Mouse (Mus musculus): ENCODE results near the gene Erbb3. TPM values are rescaled to one million over a fixed set of nuclear protein-coding genes. Genes with fewer than 3 reads are reported as not detected.

Gene Erbb3
- polyA plus RNA-seq, 1 experiment from 2014 or later: 31.2 TPM

DNA sequence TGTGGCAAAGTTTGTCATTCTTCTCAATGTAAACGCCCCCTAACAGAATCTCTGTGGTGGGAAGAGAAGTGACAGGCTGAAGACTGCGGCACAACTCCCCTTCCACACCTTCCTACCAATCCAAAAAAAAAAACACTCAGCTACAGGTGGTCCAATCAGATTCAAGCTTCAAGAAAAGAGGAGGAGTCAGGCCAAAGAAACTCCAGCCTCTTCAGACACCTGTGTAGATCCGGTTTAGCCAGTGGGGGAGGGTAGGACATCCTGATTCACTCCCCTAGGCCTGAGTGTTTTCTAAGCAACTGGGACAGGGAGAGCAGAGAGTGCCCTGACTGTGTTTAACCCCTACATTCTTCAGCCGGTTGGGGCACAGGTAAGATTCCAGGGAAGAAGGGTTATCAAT is 5.1 kb downstream of the Erbb3 start:
- H3K4me1 ChIP-seq (replicated peaks; ENCODE audit: control insufficient read depth, insufficient read depth, low read length): peaks cover 6% of the 10 kb centered on the region; the same call in 1 of the 2 replicates
- H3K4me2 ChIP-seq (ENCODE audit: low read length): peak overlapping the region; percentile 20
- H3K4me3 ChIP-seq (ENCODE audit: low read depth, low read length): no peak overlapping the region
- ATAC-seq (replicated peaks; ENCODE audit: low FRiP score, low TSS enrichment, low read depth) (peak; percentile 37), DNase-seq (ENCODE audit: low spot score) (no peak)
- peaks cover 5% of the 10 kb centered on the region; the same call in 1 of the 2 replicates for H3K36me3 ChIP-seq (ENCODE audit: control insufficient read depth, insufficient read depth, low read length)
- H3K9ac ChIP-seq (ENCODE audit: low read length): no peak overlapping the region
- H3K27ac ChIP-seq (ENCODE audit: low read depth): no peak overlapping the region
- peaks cover 34% of the 10 kb centered on the region for H3K27me3 ChIP-seq (replicated peaks; ENCODE audit: control insufficient read depth, insufficient read depth, low read length)
- WGBS: 4% methylated on average over 4 of the region's 4 CpGs
- H3K9me3 ChIP-seq (ENCODE audit: control insufficient read depth, low read length): no peaks in the 10 kb centered on the region

DNA sequence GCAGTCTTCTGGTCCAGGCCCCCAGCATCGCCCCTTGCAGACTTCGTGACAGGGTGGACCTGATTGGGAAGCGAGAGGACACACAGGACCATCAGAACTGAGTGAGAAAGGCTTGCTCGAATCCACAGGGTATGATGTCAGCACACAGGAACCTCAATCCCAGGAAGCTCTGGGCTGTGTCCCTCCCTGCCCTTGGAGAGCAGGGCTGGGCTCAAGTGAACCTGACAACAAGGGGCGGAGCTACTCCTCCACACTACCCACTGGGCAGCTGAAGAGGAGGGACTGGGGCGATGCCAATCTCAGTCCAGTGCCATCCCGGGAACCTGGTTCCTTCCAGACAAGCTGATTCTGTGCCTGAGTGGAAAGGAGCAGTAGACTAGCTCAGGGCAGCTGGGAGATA is 5.8 kb downstream of the Erbb3 start:
- H3K9ac ChIP-seq (ENCODE audit: low read length): no peak overlapping the region
- no peaks in the 10 kb centered on the region for H3K9me3 ChIP-seq (ENCODE audit: control insufficient read depth, low read length)
- ATAC-seq (replicated peaks; ENCODE audit: low FRiP score, low TSS enrichment, low read depth) (no peak; the same call in 1 of the 2 replicates), DNase-seq (ENCODE audit: low spot score) (no peak)
- peak overlapping the region; percentile 20; the same call in 1 of the 2 replicates for H3K4me2 ChIP-seq (ENCODE audit: low read length)
- no peak overlapping the region for H3K4me3 ChIP-seq (ENCODE audit: low read depth, low read length)
- H3K36me3 ChIP-seq (ENCODE audit: control insufficient read depth, insufficient read depth, low read length): peaks cover 5% of the 10 kb centered on the region; the same call in 1 of the 2 replicates
- 25% methylated on average over 7 of the region's 7 CpGs for WGBS
- H3K27ac ChIP-seq (ENCODE audit: low read depth): no peak overlapping the region
- peaks cover 26% of the 10 kb centered on the region for H3K27me3 ChIP-seq (replicated peaks; ENCODE audit: control insufficient read depth, insufficient read depth, low read length)
- peaks cover 3% of the 10 kb centered on the region; the same call in 1 of the 2 replicates for H3K4me1 ChIP-seq (replicated peaks; ENCODE audit: control insufficient read depth, insufficient read depth, low read length)

GRCm38 (mm10) chr10:128579731-128580130 is 9.7 kb downstream of the Erbb3 start:
- no peak overlapping the region for H3K27ac ChIP-seq (ENCODE audit: low read depth)
- no peak overlapping the region for H3K9ac ChIP-seq (ENCODE audit: low read length)
- 76% methylated on average over 4 of the region's 4 CpGs for WGBS
- ATAC-seq (replicated peaks; ENCODE audit: low FRiP score, low TSS enrichment, low read depth) (no peak), DNase-seq (ENCODE audit: low spot score) (no peak)
- H3K4me2 ChIP-seq (ENCODE audit: low read length): no peak overlapping the region
- no peaks in the 10 kb centered on the region for H3K9me3 ChIP-seq (ENCODE audit: control insufficient read depth, low read length)
- H3K4me1 ChIP-seq (replicated peaks; ENCODE audit: control insufficient read depth, insufficient read depth, low read length): peaks cover 3% of the 10 kb centered on the region; the same call in 1 of the 2 replicates
- H3K27me3 ChIP-seq (replicated peaks; ENCODE audit: control insufficient read depth, insufficient read depth, low read length): no peaks in the 10 kb centered on the region
- peaks cover 7% of the 10 kb centered on the region; the same call in 1 of the 2 replicates for H3K36me3 ChIP-seq (ENCODE audit: control insufficient read depth, insufficient read depth, low read length)
- no peak overlapping the region for H3K4me3 ChIP-seq (ENCODE audit: low read depth, low read length)

DNA sequence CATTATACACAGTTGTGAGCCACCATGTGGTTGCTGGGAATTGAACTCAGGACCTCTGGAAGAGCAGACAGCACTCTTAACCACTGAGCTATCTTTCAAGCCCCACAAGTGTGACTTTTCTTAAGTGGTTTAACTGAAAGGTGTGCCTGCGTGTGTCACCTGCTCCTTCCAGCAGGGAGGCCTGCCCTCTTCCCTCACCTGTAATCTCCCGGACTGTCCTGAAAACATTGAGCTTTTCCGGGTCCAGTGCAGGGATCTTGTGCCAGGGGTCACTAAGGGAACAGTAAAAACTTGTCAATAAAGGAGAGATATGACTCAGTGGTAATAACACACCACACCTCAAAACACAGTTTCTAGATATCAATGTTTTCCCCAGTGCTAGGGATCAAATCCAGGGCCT is 10.2 kb downstream of the Erbb3 start:
- Histone ChIP-seq H3K4me3 (ENCODE audit: low read depth, low read length) (no peak overlapping the region), H3K27me3 (replicated peaks; ENCODE audit: control insufficient read depth, insufficient read depth, low read length) (no peaks in the 10 kb centered on the region), H3K9ac (ENCODE audit: low read length) (no peak overlapping the region), H3K4me1 (replicated peaks; ENCODE audit: control insufficient read depth, insufficient read depth, low read length) (peaks cover 3% of the 10 kb centered on the region; the same call in 1 of the 2 replicates), H3K4me2 (ENCODE audit: low read length) (no peak overlapping the region), H3K36me3 (ENCODE audit: control insufficient read depth, insufficient read depth, low read length) (peaks cover 7% of the 10 kb centered on the region; the same call in 1 of the 2 replicates), H3K27ac (ENCODE audit: low read depth) (no peak overlapping the region), H3K9me3 (ENCODE audit: control insufficient read depth, low read length) (no peaks in the 10 kb centered on the region)
- 73% methylated on average over 3 of the region's 3 CpGs for WGBS
- peak; percentile 59; the same call in 1 of the 2 replicates for ATAC-seq (replicated peaks; ENCODE audit: low FRiP score, low TSS enrichment, low read depth)
- DNase-seq (ENCODE audit: low spot score): peak; percentile 58

DNA sequence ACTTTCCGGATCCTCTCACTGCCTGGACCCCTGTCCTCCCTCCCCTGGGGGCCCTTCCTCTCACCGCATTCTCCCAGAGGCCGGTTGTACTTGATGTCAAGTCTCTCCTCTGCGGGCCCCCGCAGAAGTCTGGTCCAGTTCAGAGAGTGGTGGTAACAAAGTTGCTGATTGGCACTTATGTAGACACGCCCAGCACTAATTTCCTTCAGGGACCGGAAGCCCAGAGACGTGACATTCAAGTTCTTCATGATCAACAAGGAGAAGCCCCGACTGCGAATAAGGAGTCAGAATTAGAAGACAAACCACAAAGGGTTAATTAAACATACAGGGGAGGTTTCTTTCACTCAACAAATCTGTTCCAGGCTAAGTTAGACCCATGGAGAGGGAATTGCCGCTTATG is 11.1 kb downstream of the Erbb3 start:
- WGBS: 78% methylated on average over 11 of the region's 11 CpGs
- Histone ChIP-seq H3K4me3 (ENCODE audit: low read depth, low read length) (no peak overlapping the region), H3K4me1 (replicated peaks; ENCODE audit: control insufficient read depth, insufficient read depth, low read length) (0 out of 2 replicates have a peak, but pooled peaks cover under 1% of the 10 kb centered on the region), H3K9ac (ENCODE audit: low read length) (no peak overlapping the region), H3K36me3 (ENCODE audit: control insufficient read depth, insufficient read depth, low read length) (peaks cover 7% of the 10 kb centered on the region; the same call in 1 of the 2 replicates), H3K4me2 (ENCODE audit: low read length) (no peak overlapping the region), H3K9me3 (ENCODE audit: control insufficient read depth, low read length) (no peaks in the 10 kb centered on the region), H3K27me3 (replicated peaks; ENCODE audit: control insufficient read depth, insufficient read depth, low read length) (no peaks in the 10 kb centered on the region), H3K27ac (ENCODE audit: low read depth) (no peak overlapping the region)
- ATAC-seq (replicated peaks; ENCODE audit: low FRiP score, low TSS enrichment, low read depth) (no peak), DNase-seq (ENCODE audit: low spot score) (no peak)

GRCm38 (mm10) chr10:128575063-128575462 is 14.4 kb downstream of the Erbb3 start:
- DNase-seq (ENCODE audit: low spot score): no peak
- no peak for ATAC-seq (replicated peaks; ENCODE audit: low FRiP score, low TSS enrichment, low read depth)
- no peak overlapping the region for H3K27ac ChIP-seq (ENCODE audit: low read depth)
- 0 out of 2 replicates have a peak, but pooled peaks cover 2% of the 10 kb centered on the region for H3K36me3 ChIP-seq (ENCODE audit: control insufficient read depth, insufficient read depth, low read length)
- H3K4me2 ChIP-seq (ENCODE audit: low read length): no peak overlapping the region
- no peaks in the 10 kb centered on the region for H3K9me3 ChIP-seq (ENCODE audit: control insufficient read depth, low read length)
- H3K9ac ChIP-seq (ENCODE audit: low read length): no peak overlapping the region
- H3K27me3 ChIP-seq (replicated peaks; ENCODE audit: control insufficient read depth, insufficient read depth, low read length): no peaks in the 10 kb centered on the region
- 95% methylated on average over 2 of the region's 2 CpGs for WGBS
- no peaks in the 10 kb centered on the region for H3K4me1 ChIP-seq (replicated peaks; ENCODE audit: control insufficient read depth, insufficient read depth, low read length)
- H3K4me3 ChIP-seq (ENCODE audit: low read depth, low read length): no peak overlapping the region

GRCm38 (mm10) chr10:128565788-128566531 is 23.5 kb downstream of the Erbb3 start, which contains the start of gene Pa2g4:
Pa2g4 (minus strand) TSS chr10:128565987.
- under 1% methylated on average over 58 of the region's 58 CpGs for WGBS
- ATAC-seq (replicated peaks; ENCODE audit: low FRiP score, low TSS enrichment, low read depth): peak; percentile 97
- Histone ChIP-seq H3K27ac (ENCODE audit: low read depth) (peak within 1 kb of the TSS; percentile 92), H3K27me3 (replicated peaks; ENCODE audit: control insufficient read depth, insufficient read depth, low read length) (no peaks in the 10 kb centered on the region), H3K9ac (ENCODE audit: low read length) (peak within 1 kb of the TSS; percentile 91), H3K9me3 (ENCODE audit: control insufficient read depth, low read length) (no peaks in the 10 kb centered on the region), H3K4me2 (ENCODE audit: low read length) (peak within 1 kb of the TSS; percentile 88), H3K4me3 (ENCODE audit: low read depth, low read length) (peak within 1 kb of the TSS; percentile 97), H3K36me3 (ENCODE audit: control insufficient read depth, insufficient read depth, low read length) (peaks cover 25% of the 10 kb centered on the region), H3K4me1 (replicated peaks; ENCODE audit: control insufficient read depth, insufficient read depth, low read length) (peaks cover 12% of the 10 kb centered on the region)
- DNase-seq (ENCODE audit: low spot score): peak; percentile 97

DNA sequence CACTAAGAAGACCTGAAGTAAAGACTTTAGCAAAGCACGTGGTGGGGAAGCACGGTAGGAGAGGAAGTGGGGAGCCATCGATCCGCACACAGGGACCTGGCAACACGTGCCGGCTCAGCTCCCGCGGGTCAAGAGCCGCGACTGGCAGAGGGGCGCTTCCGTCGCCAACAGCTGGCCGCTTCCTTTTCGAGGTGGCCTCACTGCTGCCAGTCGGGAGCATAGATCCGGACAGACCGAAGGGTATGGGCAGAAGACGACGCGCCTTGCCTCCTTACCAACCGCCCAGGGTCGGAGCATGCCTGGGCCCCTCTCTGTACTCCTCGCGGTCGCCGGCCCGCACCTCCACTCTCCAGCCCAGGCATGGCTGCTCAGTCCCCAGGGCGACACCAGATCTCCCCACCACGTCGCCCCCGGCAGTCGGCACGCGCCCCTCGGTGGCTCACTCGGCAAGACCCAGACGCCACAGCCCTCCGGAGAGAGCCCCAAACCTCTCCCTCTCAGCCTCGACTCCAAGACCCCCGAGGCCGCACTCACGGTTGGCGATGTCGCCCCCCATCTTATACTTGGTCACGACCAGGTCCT is 24.2 kb downstream of the Erbb3 start:
- Histone ChIP-seq H3K4me2 (ENCODE audit: low read length) (peak overlapping the region; percentile 88), H3K9me3 (ENCODE audit: control insufficient read depth, low read length) (no peaks in the 10 kb centered on the region), H3K4me3 (ENCODE audit: low read depth, low read length) (peak overlapping the region; percentile 97), H3K4me1 (replicated peaks; ENCODE audit: control insufficient read depth, insufficient read depth, low read length) (peaks cover 12% of the 10 kb centered on the region), H3K27me3 (replicated peaks; ENCODE audit: control insufficient read depth, insufficient read depth, low read length) (no peaks in the 10 kb centered on the region), H3K27ac (ENCODE audit: low read depth) (peak overlapping the region; percentile 86), H3K9ac (ENCODE audit: low read length) (peak overlapping the region; percentile 91), H3K36me3 (ENCODE audit: control insufficient read depth, insufficient read depth, low read length) (peaks cover 31% of the 10 kb centered on the region)
- ATAC-seq (replicated peaks; ENCODE audit: low FRiP score, low TSS enrichment, low read depth) (peak; percentile 25), DNase-seq (ENCODE audit: low spot score) (no peak)
- WGBS: under 1% methylated on average over 41 of the region's 46 CpGs

All from intestine, embryonic 14.5 days (tissue).